ENCODE assay signal across 27 mouse cellular contexts in the genomic region with DNA sequence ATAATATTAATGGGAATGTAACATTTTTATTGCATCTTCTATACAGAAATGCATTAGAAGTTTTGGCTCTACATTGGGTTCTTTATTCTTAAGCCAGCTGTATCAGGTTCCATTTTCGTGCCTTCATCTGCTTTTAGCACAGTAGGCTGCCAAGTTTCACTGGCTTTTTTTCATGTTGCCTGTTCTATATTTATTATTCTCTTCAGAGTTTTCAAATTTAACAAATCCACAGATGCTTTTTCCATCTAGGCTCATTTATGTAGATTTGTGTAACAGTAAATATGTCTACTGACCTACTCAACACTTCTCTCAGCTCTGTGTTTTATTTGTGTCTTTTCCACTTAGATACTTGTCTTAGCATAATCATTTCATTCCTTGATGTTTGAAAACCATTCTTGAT.
A peak's percentile ranks its signal among the peaks of the same experiment; 100 is the strongest.
DNase-seq lines count a peak whose midpoint lies in the region; ATAC-seq and TF ChIP-seq lines count a peak whose summit lies in the region.
"Had no signal": no experiment of that assay in that cellular context is flagged by ENCODE, and none has a peak within 500 bp of the region (broad histone marks: within the 10 kb centered on the region; RNA-seq: fewer than 3 reads in every experiment).

No protein-coding gene starts in this region.

- H3K9ac ChIP-seq in hindbrain, embryonic 13.5 days, result no peak overlapping the region
- H3K9ac ChIP-seq: forebrain, embryonic 15.5 days; heart, embryonic 12.5 days; hindbrain, embryonic 15.5 days; liver, embryonic 14.5 days; midbrain, embryonic 13.5 days; neural tube, embryonic 13.5 days had no signal

- H3K27me3 ChIP-seq in hindbrain, embryonic 13.5 days, result no peaks in the 10 kb centered on the region
- H3K27me3 ChIP-seq: forebrain, embryonic 15.5 days; heart, embryonic 12.5 days; hindbrain, embryonic 15.5 days; midbrain, embryonic 13.5 days; neural tube, embryonic 13.5 days had no signal

- no peaks in the 10 kb centered on the region for H3K36me3 ChIP-seq in hindbrain, embryonic 13.5 days
- H3K36me3 ChIP-seq: forebrain, embryonic 15.5 days; heart, embryonic 12.5 days; hindbrain, embryonic 15.5 days; midbrain, embryonic 13.5 days; neural tube, embryonic 13.5 days had no signal

- H3K27ac ChIP-seq in left cerebral cortex, adult 2 months, result no peak overlapping the region; the same call in 1 of the 2 replicates
- no peak overlapping the region for H3K27ac ChIP-seq in hindbrain, embryonic 13.5 days
- H3K27ac ChIP-seq: forebrain, embryonic 15.5 days; gastrocnemius, adult 2 months; heart, adult 2 months; hindbrain, embryonic 15.5 days; liver, embryonic 14.5 days; macrophage; midbrain, embryonic 13.5 days; neural tube, embryonic 13.5 days had no signal

- TF ChIP-seq CTCF in left cerebral cortex, adult 2 months (IDR thresholded peaks at IDR 0.05), result no peak

- no peak for ATAC-seq in hindbrain, embryonic 13.5 days (ENCODE audit: low FRiP score)
- ATAC-seq: forebrain, embryonic 15.5 days; inflammation-experienced regulatory T-cells, adult 6 months; midbrain, embryonic 13.5 days had no signal

- H3K4me3 ChIP-seq in left cerebral cortex, adult 2 months, result no peak overlapping the region
- H3K4me3 ChIP-seq in hindbrain, embryonic 13.5 days, result no peak overlapping the region
- H3K4me3 ChIP-seq: forebrain, embryonic 15.5 days; gastrocnemius, adult 2 months; heart, adult 2 months; heart, embryonic 12.5 days; hindbrain, embryonic 15.5 days; midbrain, embryonic 13.5 days; neural tube, embryonic 13.5 days had no signal

- DNase-seq in frontal cortex, adult 2 months (ENCODE audit: extremely low spot score in 1 of 2, low spot score in 1 of 2), result peak; percentile 57 to 80
- DNase-seq in frontal cortex, postnatal 25 days (ENCODE audit: low spot score in 2 of 2), result no peak
- peak; percentile 12 to 19 for DNase-seq in left cerebral cortex, adult 18-20 months (ENCODE audit: low spot score in 2 of 2)
- no peak for DNase-seq in left cerebral cortex, adult 2 months (ENCODE audit: extremely low spot score in 1 of 2, low spot score in 2 of 2)
- peak; percentile 3 to 28 for DNase-seq in right cerebral cortex, postnatal 36 days (ENCODE audit: low spot score in 2 of 2)
- no peak for DNase-seq in right cerebral cortex, postnatal 25 days
- DNase-seq: adrenal gland, postnatal 36 days; B cell, adult 2 months; cerebellum, adult 2 months; cerebellum, postnatal 14 days; gastrocnemius, adult 2 months; heart, adult 2 months; kidney, adult 11 months; kidney, postnatal 14 days; liver; lung, adult 2 months; lung, postnatal 10 days; thymus, postnatal 4 days had no signal

- H3K9me3 ChIP-seq in hindbrain, embryonic 13.5 days, result no peaks in the 10 kb centered on the region
- H3K9me3 ChIP-seq: forebrain, embryonic 15.5 days; heart, embryonic 12.5 days; hindbrain, embryonic 15.5 days; midbrain, embryonic 13.5 days; neural tube, embryonic 13.5 days had no signal

- 92% methylated on average over 1 of the region's 1 CpGs for WGBS in hindbrain, embryonic 13.5 days

- H3K4me1 ChIP-seq in hindbrain, embryonic 13.5 days (replicated peaks), result no peaks in the 10 kb centered on the region
- H3K4me1 ChIP-seq: forebrain, embryonic 15.5 days; heart, embryonic 12.5 days; hindbrain, embryonic 15.5 days; midbrain, embryonic 13.5 days; neural tube, embryonic 13.5 days had no signal

- no peak overlapping the region for H3K4me2 ChIP-seq in hindbrain, embryonic 13.5 days
- H3K4me2 ChIP-seq: forebrain, embryonic 15.5 days; heart, embryonic 12.5 days; hindbrain, embryonic 15.5 days; midbrain, embryonic 13.5 days; neural tube, embryonic 13.5 days had no signal

- intact Hi-C loops in left cerebral cortex, adult 2 months (cut with DNase I), result loop anchor here (5.0 kb wide), 1 partner anchor 82 kb away; no protein-coding TSS in a partner anchor

Comparison
In these comparisons a context has a peak if more than half of its experiments do, and no peak if none do; other contexts are left out.
1. DNase-seq: peak in frontal cortex, adult 2 months (2 of 2), left cerebral cortex, adult 18-20 months (2 of 2) and right cerebral cortex, postnatal 36 days (2 of 2); none in frontal cortex, postnatal 25 days (0 of 2), left cerebral cortex, adult 2 months (0 of 2) and right cerebral cortex, postnatal 25 days (single experiment).